Mouse (Mus musculus): ENCODE measurements around the gene Ccr7.

Gene Ccr7

GRCm38 (mm10) chr11:99115940-99116339, 38.9 kb downstream of the Ccr7 start:
- no peak for DNase-seq (ENCODE audit: low spot score)

GRCm38 (mm10) chr11:99113111-99113510, 41.8 kb downstream of the Ccr7 start:
- peak; percentile 80 for DNase-seq (ENCODE audit: low spot score)

GRCm38 (mm10) chr11:99112700-99113099, 42.2 kb downstream of the Ccr7 start:
- DNase-seq (ENCODE audit: low spot score) = no peak

GRCm38 (mm10) chr11:99111631-99112030, 43.2 kb downstream of the Ccr7 start:
- no peak for DNase-seq (ENCODE audit: low spot score)

GRCm38 (mm10) chr11:99111155-99111554, 43.7 kb downstream of the Ccr7 start:
- no peak for DNase-seq (ENCODE audit: low spot score)

GRCm38 (mm10) chr11:99110370-99111110, 44.3 kb downstream of the Ccr7 start:
- no peak for DNase-seq (ENCODE audit: low spot score)

- DNase-seq (ENCODE audit: low spot score) = no peak
Measured at GRCm38 (mm10) chr11:99108296-99108695, 46.6 kb downstream of the Ccr7 start.

- DNase-seq (ENCODE audit: low spot score) = no peak
Measured at GRCm38 (mm10) chr11:99105981-99106726, 48.7 kb downstream of the Ccr7 start.

- DNase-seq (ENCODE audit: low spot score) = no peak
Measured at GRCm38 (mm10) chr11:99104609-99105410, 50.1 kb downstream of the Ccr7 start.

- DNase-seq (ENCODE audit: low spot score) = no peak
Measured at GRCm38 (mm10) chr11:99102575-99103270, 52.2 kb downstream of the Ccr7 start.

- no peak for DNase-seq (ENCODE audit: low spot score)
Measured at GRCm38 (mm10) chr11:99101693-99102092, 53.2 kb downstream of the Ccr7 start.

GRCm38 (mm10) chr11:99100215-99100614, 54.7 kb downstream of the Ccr7 start:
- no peak for DNase-seq (ENCODE audit: low spot score)

- DNase-seq (ENCODE audit: low spot score) = no peak
Measured at GRCm38 (mm10) chr11:99099516-99099915, 55.4 kb downstream of the Ccr7 start.

GRCm38 (mm10) chr11:99098924-99099323, 56.0 kb downstream of the Ccr7 start:
- no peak for DNase-seq (ENCODE audit: low spot score)

GRCm38 (mm10) chr11:99096996-99097774, 57.7 kb downstream of the Ccr7 start:
- DNase-seq (ENCODE audit: low spot score) = no peak

GRCm38 (mm10) chr11:99096417-99096816, 58.5 kb downstream of the Ccr7 start:
- DNase-seq (ENCODE audit: low spot score) = no peak

GRCm38 (mm10) chr11:99095759-99096158, 59.1 kb downstream of the Ccr7 start:
- no peak for DNase-seq (ENCODE audit: low spot score)

GRCm38 (mm10) chr11:99094911-99095676, 59.8 kb downstream of the Ccr7 start:
- no peak for DNase-seq (ENCODE audit: low spot score)
